21 mouse cellular contexts compared by ENCODE assay signal in genomic region chr6:92826561-92826960, GRCm38 (mm10). TPM values are rescaled to one million over a fixed set of nuclear protein-coding genes. Genes with fewer than 3 reads are reported as not detected.
A peak's percentile ranks its signal among the peaks of the same experiment; 100 is the strongest.
DNase-seq lines count a peak whose midpoint lies in the region; ATAC-seq and TF ChIP-seq lines count a peak whose summit lies in the region.
"Had no signal": no experiment of that assay in that cellular context is flagged by ENCODE, and none has a peak within 500 bp of the region (broad histone marks: within the 10 kb centered on the region; RNA-seq: fewer than 3 reads in every experiment).

No protein-coding gene starts in this region.

- H3K9ac ChIP-seq in heart, embryonic 13.5 days = no peak overlapping the region
- H3K9ac ChIP-seq: heart, embryonic 12.5 days; hindbrain, embryonic 14.5 days; intestine, embryonic 15.5 days had no signal

- peaks cover 13% of the 10 kb centered on the region for H3K36me3 ChIP-seq in heart, embryonic 13.5 days
- H3K36me3 ChIP-seq: forebrain, embryonic 10.5 days; hindbrain, embryonic 10.5 days; intestine, embryonic 15.5 days had no signal

- no peak overlapping the region for H3K4me3 ChIP-seq in heart, embryonic 13.5 days
- no peak overlapping the region for H3K4me3 ChIP-seq in embryonic fibroblast, embryonic 13.5 days (ENCODE audit: insufficient read depth, low read length)
- H3K4me3 ChIP-seq: embryonic facial prominence, embryonic 10.5 days; erythroblast, embryonic 14.5 days; forebrain, embryonic 10.5 days; heart, adult 2 months; heart, embryonic 12.5 days; hindbrain, embryonic 10.5 days; intestine, embryonic 15.5 days had no signal

- intact Hi-C loops in heart, postnatal 36 days (cut with DNase I) = no loop called here

- H3K27ac ChIP-seq in heart, embryonic 13.5 days (replicated peaks) = peak overlapping the region; percentile 61; the same call in 1 of the 2 replicates
- H3K27ac ChIP-seq in embryonic fibroblast, embryonic 13.5 days (ENCODE audit: insufficient read depth, low read length) = peak overlapping the region; percentile 76; the same call in 1 of the 2 replicates
- H3K27ac ChIP-seq: embryonic facial prominence, embryonic 10.5 days; forebrain, embryonic 10.5 days; heart, adult 2 months; hindbrain, embryonic 10.5 days; hindbrain, embryonic 14.5 days; intestine, embryonic 15.5 days had no signal

- DNase-seq in adrenal gland, adult (ENCODE audit: inconsistent age in 2 of 2, low spot score in 1 of 2) = peak; percentile 23 to 81
- no peak for DNase-seq in adrenal gland, adult 8-10 months
- no peak for DNase-seq in heart, postnatal 36 days
- DNase-seq in 3T3-L1 (ENCODE audit: low read depth, low spot score) = peak; percentile 63
- DNase-seq in layer of hippocampus, postnatal 10 days (ENCODE audit: low spot score in 2 of 2) = no peak
- DNase-seq: adrenal gland, postnatal 25 days; cerebellum, adult 2 months; cerebellum, postnatal 10 days; heart, adult 2 months; kidney, adult 9 months had no signal

- H3K27me3 ChIP-seq in heart, embryonic 13.5 days (replicated peaks) = no peaks in the 10 kb centered on the region
- H3K27me3 ChIP-seq: CH12.LX; heart, embryonic 12.5 days; intestine, embryonic 15.5 days had no signal

- H3K4me2 ChIP-seq in heart, embryonic 13.5 days = no peak overlapping the region
- H3K4me2 ChIP-seq: heart, embryonic 12.5 days; hindbrain, embryonic 14.5 days; intestine, embryonic 15.5 days had no signal

- no peak for ATAC-seq in heart, embryonic 13.5 days (ENCODE audit: extremely low read depth, insufficient number of reproducible peaks, low FRiP score, low TSS enrichment)
- ATAC-seq: forebrain, embryonic 14.5 days; intestine, embryonic 15.5 days had no signal

- WGBS in heart, embryonic 13.5 days = 60% methylated on average over 5 of the region's 5 CpGs

- no peak for TF ChIP-seq POLR2A in embryonic fibroblast, embryonic 13.5 days (IDR thresholded peaks at IDR 0.05; ENCODE audit: low read depth, low read length)

- peaks cover 31% of the 10 kb centered on the region for H3K4me1 ChIP-seq in heart, embryonic 13.5 days
- peaks cover 11% of the 10 kb centered on the region for H3K4me1 ChIP-seq in embryonic fibroblast, embryonic 13.5 days (ENCODE audit: control insufficient read depth, insufficient read depth, low read length)
- H3K4me1 ChIP-seq: intestine, embryonic 15.5 days had no signal

- H3K9me3 ChIP-seq in heart, embryonic 13.5 days = no peaks in the 10 kb centered on the region
- H3K9me3 ChIP-seq: embryonic facial prominence, embryonic 10.5 days; forebrain, embryonic 10.5 days; heart, embryonic 12.5 days; hindbrain, embryonic 10.5 days; intestine, embryonic 15.5 days had no signal

- no peak for TF ChIP-seq CTCF in embryonic fibroblast, embryonic 13.5 days (IDR thresholded peaks at IDR 0.05; ENCODE audit: borderline replicate concordance, insufficient read depth, low read length)

RNA-seq across cellular contexts. Expression of gene A730049H05Rik, which starts 10.3 kb away (rescaled TPM):
- 1 to 10 TPM; 1.9 to 7.0 (median 2.4) TPM for total RNA-seq in adrenal gland, adult 8-10 months (2022)
- polyA plus RNA-seq in heart, embryonic 13.5 days (2015; fragmentation: Nextera tagmentation; extraction: Ambion mirVana) = 4.0 and 5.6 TPM in 2 replicates
- under 1 TPM; 0.14 to 0.27 TPM for total RNA-seq in heart, postnatal 36 days (2021)
- 0.56 and 1.6 TPM in 2 replicates for polyA plus RNA-seq in embryonic fibroblast, embryonic 13.5 days (2011; ENCODE audit: insufficient read length, low read depth, missing spikeins)
- total RNA-seq in layer of hippocampus, postnatal 10 days (2021) = under 1 TPM; 0.16 to 0.20 TPM
- total RNA-seq: CH12.LX had no signal
- polyA plus RNA-seq: erythroblast, embryonic 14.5 days; forebrain, embryonic 14.5 days; heart, adult 2 months had no signal

RNA-seq across cellular contexts. Expression of gene Gm15737, which starts 42.6 kb away (rescaled TPM):
- total RNA-seq in adrenal gland, adult 8-10 months (2022) = under 1 TPM in 1 of 4 experiments, not detected in 3; 0.06 TPM
- 0.22 and 0.24 TPM in 2 replicates for polyA plus RNA-seq in heart, embryonic 13.5 days (2015; fragmentation: Nextera tagmentation; extraction: Ambion mirVana)
- total RNA-seq in heart, postnatal 36 days (2021) = under 1 TPM; 0.24 to 0.28 TPM
- polyA plus RNA-seq in embryonic fibroblast, embryonic 13.5 days (2011; ENCODE audit: insufficient read length, low read depth, missing spikeins) = not detected in 2 replicates
- not detected for total RNA-seq in layer of hippocampus, postnatal 10 days (2021)
- total RNA-seq: adrenal gland, postnatal 25 days; CH12.LX had no signal
- polyA plus RNA-seq: cerebellum, adult 2 months; embryonic facial prominence, embryonic 10.5 days; erythroblast, embryonic 14.5 days; forebrain, embryonic 14.5 days had no signal

Comparison
In these comparisons a context has a peak if more than half of its experiments do, and no peak if none do; other contexts are left out.
1. DNase-seq: peak in adrenal gland, adult (2 of 2) and 3T3-L1 (single experiment); none in adrenal gland, adult 8-10 months (single experiment), heart, postnatal 36 days (0 of 2) and layer of hippocampus, postnatal 10 days (0 of 2).